ENCODE assay signal across 30 mouse cellular contexts in genomic region chr2:122155292-122155691, GRCm38 (mm10). TPM values are rescaled to one million over a fixed set of nuclear protein-coding genes. Genes with fewer than 3 reads are reported as not detected.
DNase-seq lines count a peak whose midpoint lies in the region; ATAC-seq and TF ChIP-seq lines count a peak whose summit lies in the region.
"Had no signal": no experiment of that assay in that cellular context is flagged by ENCODE, and none has a peak within 500 bp of the region (broad histone marks: within the 10 kb centered on the region; RNA-seq: fewer than 3 reads in every experiment).

No protein-coding gene starts in this region.

- peaks cover 46% of the 10 kb centered on the region for H3K4me1 ChIP-seq in liver, embryonic 15.5 days (replicated peaks)
- H3K4me1 ChIP-seq in liver, embryonic 11.5 days (replicated peaks; ENCODE audit: control insufficient read depth, insufficient read depth, low read length): no peaks in the 10 kb centered on the region
- H3K4me1 ChIP-seq in bone marrow, adult 2 months (ENCODE audit: control insufficient read depth, insufficient read depth, low read length): peaks cover 12% of the 10 kb centered on the region; the same call in 1 of the 2 replicates
- H3K4me1 ChIP-seq: embryonic facial prominence, embryonic 10.5 days; forebrain, embryonic 12.5 days; kidney, embryonic 15.5 days; limb, embryonic 12.5 days had no signal

- H3K4me3 ChIP-seq in liver, embryonic 15.5 days (replicated peaks): no peak overlapping the region
- no peak overlapping the region for H3K4me3 ChIP-seq in liver, embryonic 11.5 days (ENCODE audit: low read depth, low read length)
- no peak overlapping the region for H3K4me3 ChIP-seq in bone marrow, adult 2 months (replicated peaks; ENCODE audit: control insufficient read depth, low read depth, low read length)
- H3K4me3 ChIP-seq: embryonic facial prominence, embryonic 10.5 days; embryonic facial prominence, embryonic 15.5 days; forebrain, embryonic 12.5 days; kidney, embryonic 15.5 days; left cerebral cortex, adult 2 months; limb, embryonic 12.5 days had no signal

- no peak for ATAC-seq in liver, embryonic 15.5 days (ENCODE audit: insufficient read depth)
- no peak for ATAC-seq in liver, embryonic 11.5 days (replicated peaks; ENCODE audit: low FRiP score)
- ATAC-seq in inflammation-experienced regulatory T-cells, adult 6 months: peak; percentile 4
- ATAC-seq: lung, postnatal 0 days had no signal

- no peak for TF ChIP-seq CTCF in bone marrow, adult 2 months (IDR thresholded peaks at IDR 0.05; ENCODE audit: control insufficient read depth, insufficient read depth, low read length)

- H3K4me2 ChIP-seq in liver, embryonic 15.5 days: no peak overlapping the region
- H3K4me2 ChIP-seq in liver, embryonic 11.5 days: no peak overlapping the region
- H3K4me2 ChIP-seq: embryonic facial prominence, embryonic 15.5 days; forebrain, embryonic 12.5 days; heart, embryonic 11.5 days; hindbrain, embryonic 14.5 days; kidney, embryonic 15.5 days; limb, embryonic 12.5 days had no signal

- H3K27me3 ChIP-seq in liver, embryonic 15.5 days: no peaks in the 10 kb centered on the region
- H3K27me3 ChIP-seq in liver, embryonic 11.5 days (replicated peaks; ENCODE audit: control insufficient read depth, insufficient read depth, low read length): no peaks in the 10 kb centered on the region
- H3K27me3 ChIP-seq: embryonic facial prominence, embryonic 15.5 days; forebrain, embryonic 12.5 days; kidney, embryonic 15.5 days; limb, embryonic 12.5 days had no signal

- H3K36me3 ChIP-seq in liver, embryonic 15.5 days (replicated peaks): peaks cover 23% of the 10 kb centered on the region
- H3K36me3 ChIP-seq in liver, embryonic 11.5 days (ENCODE audit: control insufficient read depth, insufficient read depth, low read length): 0 out of 2 replicates have a peak, but pooled peaks cover 3% of the 10 kb centered on the region
- H3K36me3 ChIP-seq: embryonic facial prominence, embryonic 15.5 days; forebrain, embryonic 12.5 days had no signal

- no peak for DNase-seq in liver, embryonic 11.5 days (ENCODE audit: low spot score)
- DNase-seq in thymus, postnatal 10 days (ENCODE audit: low spot score in 2 of 2): no peak
- no peak for DNase-seq in adipocyte (ENCODE audit: low spot score)
- DNase-seq: adrenal gland, postnatal 10 days; cerebellum, adult 2 months; cerebellum, postnatal 14 days; gastrocnemius, postnatal 10 days; kidney, adult 18-20 months; kidney, postnatal 25 days; midbrain, embryonic 14.5 days; right cerebral cortex, postnatal 25 days; thymus, adult 2 months had no signal

- no peak overlapping the region for H3K9ac ChIP-seq in liver, embryonic 15.5 days
- no peak overlapping the region for H3K9ac ChIP-seq in liver, embryonic 11.5 days (ENCODE audit: low read depth, low read length)
- H3K9ac ChIP-seq: embryonic facial prominence, embryonic 15.5 days; forebrain, embryonic 12.5 days; hindbrain, embryonic 14.5 days; kidney, embryonic 15.5 days; limb, embryonic 12.5 days had no signal

- 60% methylated on average over 2 of the region's 2 CpGs for WGBS in liver, embryonic 15.5 days (ENCODE audit: insufficient replicate concordance)
- WGBS in liver, embryonic 11.5 days: 70% methylated on average over 2 of the region's 2 CpGs
- 58% methylated on average over 2 of the region's 2 CpGs for WGBS in bone marrow, adult 2 months

- peak overlapping the region; percentile 20; the same call in 1 of the 2 replicates for H3K27ac ChIP-seq in liver, embryonic 15.5 days (replicated peaks)
- no peak overlapping the region for H3K27ac ChIP-seq in liver, embryonic 11.5 days (ENCODE audit: low read depth, low read length)
- peak overlapping the region; percentile 72 for H3K27ac ChIP-seq in bone marrow, adult 2 months (ENCODE audit: control insufficient read depth, insufficient read depth, low read depth, low read length, poor library complexity)
- H3K27ac ChIP-seq: embryonic facial prominence, embryonic 10.5 days; embryonic facial prominence, embryonic 15.5 days; forebrain, embryonic 12.5 days; hindbrain, embryonic 14.5 days; kidney, embryonic 15.5 days; left cerebral cortex, adult 2 months; limb, embryonic 12.5 days had no signal

- no peak for TF ChIP-seq POLR2A in bone marrow, adult 2 months (IDR thresholded peaks at IDR 0.05; ENCODE audit: borderline replicate concordance, control insufficient read depth, low read depth, low read length)

- no peaks in the 10 kb centered on the region for H3K9me3 ChIP-seq in liver, embryonic 15.5 days (replicated peaks)
- no peaks in the 10 kb centered on the region for H3K9me3 ChIP-seq in liver, embryonic 11.5 days (ENCODE audit: control insufficient read depth, low read length)
- H3K9me3 ChIP-seq: embryonic facial prominence, embryonic 10.5 days; embryonic facial prominence, embryonic 15.5 days; forebrain, embryonic 12.5 days; G1E; kidney, embryonic 15.5 days; limb, embryonic 12.5 days had no signal

RNA-seq across cellular contexts. Expression of gene Trim69, which starts 5.2 kb away (rescaled TPM):
- not detected in 2 replicates for polyA plus RNA-seq in liver, embryonic 15.5 days (2015; fragmentation: Nextera tagmentation; extraction: Ambion mirVana)
- 0.17 TPM in 1 of 2 replicates, not detected in the other for polyA plus RNA-seq in liver, embryonic 11.5 days (2014; fragmentation: Nextera tagmentation; extraction: Ambion mirVana)
- polyA plus RNA-seq in bone marrow, adult 2 months (2011; ENCODE audit: insufficient read depth, insufficient read length, low replicate concordance, missing spikeins): not detected in 2 replicates
- polyA plus RNA-seq in inflammation-experienced regulatory T-cells, adult 6 months (2017; shearing (Covaris generic)): under 1 TPM in 2 of 3 experiments, not detected in 1; 0.26 to 0.33 TPM
- polyA plus RNA-seq: brain, embryonic 14.5 days; cerebellum, adult 2 months; cortical plate, adult 2 months; embryonic facial prominence, embryonic 10.5 days; embryonic facial prominence, embryonic 15.5 days; forebrain, embryonic 12.5 days; G1E; heart, embryonic 16.5 days; hindbrain, embryonic 14.5 days; intestine, embryonic 14.5 days; kidney, embryonic 15.5 days; limb, embryonic 12.5 days; lung, postnatal 0 days; midbrain, embryonic 14.5 days; neural tube, embryonic 11.5 days had no signal

RNA-seq across cellular contexts. Expression of gene B2m, which starts 7.8 kb away (rescaled TPM):
- 416 and 443 TPM in 2 replicates for polyA plus RNA-seq in liver, embryonic 15.5 days (2015; fragmentation: Nextera tagmentation; extraction: Ambion mirVana)
- 311 and 321 TPM in 2 replicates for polyA plus RNA-seq in liver, embryonic 11.5 days (2014; fragmentation: Nextera tagmentation; extraction: Ambion mirVana)
- 485 and 609 TPM in 2 replicates for polyA plus RNA-seq in bone marrow, adult 2 months (2011; ENCODE audit: insufficient read depth, insufficient read length, low replicate concordance, missing spikeins)
- over 10,000 TPM in 1 of 3 experiments, 1,000 to 10,000 TPM in 2; 8,524 to 10,037 (median 9,865) TPM for polyA plus RNA-seq in inflammation-experienced regulatory T-cells, adult 6 months (2017; shearing (Covaris generic))

RNA-seq across cellular contexts. Expression of gene Patl2, which starts 30.7 kb away (rescaled TPM):
- polyA plus RNA-seq in liver, embryonic 15.5 days (2015; fragmentation: Nextera tagmentation; extraction: Ambion mirVana): 0.06 TPM in 1 of 2 replicates, not detected in the other
- polyA plus RNA-seq in liver, embryonic 11.5 days (2014; fragmentation: Nextera tagmentation; extraction: Ambion mirVana): 0.15 TPM in 1 of 2 replicates, not detected in the other
- not detected in 2 replicates for polyA plus RNA-seq in bone marrow, adult 2 months (2011; ENCODE audit: insufficient read depth, insufficient read length, low replicate concordance, missing spikeins)
- polyA plus RNA-seq in inflammation-experienced regulatory T-cells, adult 6 months (2017; shearing (Covaris generic)): under 1 TPM in 2 of 3 experiments, not detected in 1; 0.22 to 0.40 TPM
- polyA plus RNA-seq: brain, embryonic 14.5 days; forebrain, embryonic 12.5 days; heart, embryonic 11.5 days; hindbrain, embryonic 14.5 days; intestine, embryonic 14.5 days; kidney, embryonic 15.5 days; limb, embryonic 12.5 days; lung, postnatal 0 days; midbrain, embryonic 14.5 days; neural tube, embryonic 11.5 days had no signal

RNA-seq across cellular contexts. Expression of gene Terb2, which starts 30.8 kb away (rescaled TPM):
- not detected in 2 replicates for polyA plus RNA-seq in liver, embryonic 15.5 days (2015; fragmentation: Nextera tagmentation; extraction: Ambion mirVana)
- not detected in 2 replicates for polyA plus RNA-seq in liver, embryonic 11.5 days (2014; fragmentation: Nextera tagmentation; extraction: Ambion mirVana)
- not detected in 2 replicates for polyA plus RNA-seq in bone marrow, adult 2 months (2011; ENCODE audit: insufficient read depth, insufficient read length, low replicate concordance, missing spikeins)
- not detected for polyA plus RNA-seq in inflammation-experienced regulatory T-cells, adult 6 months (2017; shearing (Covaris generic))
- polyA plus RNA-seq: brain, embryonic 14.5 days; cerebellum, adult 2 months; cortical plate, adult 2 months; embryonic facial prominence, embryonic 10.5 days; embryonic facial prominence, embryonic 15.5 days; forebrain, embryonic 12.5 days; G1E; heart, embryonic 11.5 days; heart, embryonic 16.5 days; hindbrain, embryonic 14.5 days; intestine, embryonic 14.5 days; kidney, embryonic 15.5 days; limb, embryonic 12.5 days; lung, postnatal 0 days; midbrain, embryonic 14.5 days; neural tube, embryonic 11.5 days; thymus, adult 2 months had no signal

RNA-seq across cellular contexts. Expression of gene Spg11, which starts 37.1 kb away (rescaled TPM):
- polyA plus RNA-seq in liver, embryonic 15.5 days (2015; fragmentation: Nextera tagmentation; extraction: Ambion mirVana): 2.7 and 3.6 TPM in 2 replicates
- polyA plus RNA-seq in liver, embryonic 11.5 days (2014; fragmentation: Nextera tagmentation; extraction: Ambion mirVana): 9.3 and 9.8 TPM in 2 replicates
- polyA plus RNA-seq in bone marrow, adult 2 months (2011; ENCODE audit: insufficient read depth, insufficient read length, low replicate concordance, missing spikeins): 1.7 and 6.3 TPM in 2 replicates
- polyA plus RNA-seq in inflammation-experienced regulatory T-cells, adult 6 months (2017; shearing (Covaris generic)): 1 to 10 TPM; 5.6 to 6.8 (median 6.3) TPM

Comparison
In these comparisons a context has a peak if more than half of its experiments do, and no peak if none do; other contexts are left out.
1. RNA of gene B2m, which starts 7.8 kb away (polyA plus RNA-seq): 8,524 to 10,037 TPM in inflammation-experienced regulatory T-cells, adult 6 months; 485 to 609 TPM in bone marrow, adult 2 months, 416 to 443 TPM in liver, embryonic 15.5 days and 311 to 321 TPM in liver, embryonic 11.5 days; every median in the first group is over 10 times any median in the second.